Mouse (Mus musculus) erythroblast, embryonic 14.5 days (primary cell): ENCODE measurements at regions not wholly inside any gene's neighbourhood (a gene's known extent, or its start where the extent isn't known, plus 50 kb on each side); places are given as distances from the start of the nearest gene placed in this dataset.

Experiments used
- GATA1 ChIP-seq: IDR thresholded peaks from 2 replicates; pipeline ENCODE4 v1.6.1; 2012; ENCODE audit warnings: low read length, inconsistent platforms, mixed read lengths
- TAL1 ChIP-seq: IDR thresholded peaks from 3 replicates; pipeline ENCODE4 v1.6.1; 2012; ENCODE audit warnings: low read length, inconsistent platforms, mixed read lengths

DNA sequence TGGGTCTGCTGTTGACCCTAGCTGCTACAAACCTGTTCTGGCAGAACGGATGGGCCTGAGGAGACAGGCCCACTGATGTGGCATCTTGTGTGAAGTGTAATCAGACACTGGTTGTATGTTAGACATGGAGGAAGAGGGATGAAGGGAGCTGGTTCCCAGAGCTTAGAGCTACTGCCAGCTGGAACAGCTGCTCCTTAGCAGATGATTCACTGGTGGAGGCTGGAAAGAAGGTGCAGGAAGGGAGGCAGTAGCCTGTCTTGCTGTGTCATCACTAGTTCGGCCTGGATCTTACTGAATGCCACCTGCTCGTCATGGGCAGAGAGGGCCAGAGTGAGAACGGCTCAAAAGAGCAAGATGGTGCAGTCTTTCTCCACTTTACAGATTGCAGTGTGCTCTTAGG lies 130.6 kb downstream of the Zfp945 start:
- TF ChIP-seq GATA1: no peak
- no peak for TF ChIP-seq TAL1
